Mouse (Mus musculus): ENCODE data around the gene Cd6. TPM values are rescaled to one million over a fixed set of nuclear protein-coding genes. Genes with fewer than 3 reads are reported as not detected.
A peak's percentile ranks its signal among the peaks of the same experiment; 100 is the strongest.

Gene Cd6
- total and polyA plus RNA-seq, 2 experiments from 2014 or later = not detected

DNA sequence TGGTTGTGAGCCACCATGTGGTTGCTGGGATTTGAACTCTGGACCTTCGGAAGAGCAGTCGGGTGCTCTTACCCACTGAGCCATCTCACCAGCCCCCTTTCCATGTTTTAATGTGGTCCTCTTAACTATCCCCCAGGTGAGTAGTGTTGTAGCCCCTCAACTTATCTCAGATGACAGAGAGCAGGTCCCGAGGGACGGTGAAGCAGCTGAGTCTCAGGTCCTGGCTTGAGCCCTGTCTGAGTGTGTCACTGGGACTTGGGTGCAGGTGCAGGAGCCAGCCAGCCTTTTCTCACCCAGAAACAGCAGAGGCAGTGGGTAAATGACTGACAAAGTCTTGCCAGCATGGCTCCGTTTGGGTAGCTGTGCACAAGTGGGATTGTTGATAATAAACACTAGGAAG, 14.3 kb upstream of the Cd6 start:
- 82% methylated on average over 5 of the region's 5 CpGs for WGBS
- Histone ChIP-seq H3K9ac (replicated peaks; ENCODE audit: low read depth, low read length) (no peak overlapping the region), H3K9me3 (replicated peaks; ENCODE audit: control insufficient read depth, low read length) (no peaks in the 10 kb centered on the region), H3K4me3 (ENCODE audit: low read depth, low read length) (no peak overlapping the region), H3K4me1 (ENCODE audit: control insufficient read depth, insufficient read depth) (peaks cover 11% of the 10 kb centered on the region; the same call in 1 of the 2 replicates), H3K27ac (ENCODE audit: low read depth) (no peak overlapping the region), H3K27me3 (ENCODE audit: control insufficient read depth, insufficient read depth, low read length) (no peaks in the 10 kb centered on the region), H3K36me3 (replicated peaks; ENCODE audit: control insufficient read depth, insufficient read depth, low read length) (no peaks in the 10 kb centered on the region), H3K4me2 (ENCODE audit: low read depth, low read length) (no peak overlapping the region)
- no peak for ATAC-seq (ENCODE audit: insufficient read depth, low read depth)
- no peak for DNase-seq (ENCODE audit: low spot score)
- TF ChIP-seq EP300 (IDR thresholded peaks at IDR 0.05; ENCODE audit: low read depth) = no peak
- no peak for TF ChIP-seq CTCF (IDR thresholded peaks at IDR 0.05; ENCODE audit: low read depth)

GRCm38 (mm10) chr19:10842914-10843313, 13.1 kb upstream of the Cd6 start:
- Histone ChIP-seq H3K4me2 (ENCODE audit: low read depth, low read length) (peak overlapping the region; percentile 42), H3K4me3 (ENCODE audit: low read depth, low read length) (peak overlapping the region; percentile 21), H3K27me3 (ENCODE audit: control insufficient read depth, insufficient read depth, low read length) (no peaks in the 10 kb centered on the region), H3K36me3 (replicated peaks; ENCODE audit: control insufficient read depth, insufficient read depth, low read length) (no peaks in the 10 kb centered on the region), H3K9me3 (replicated peaks; ENCODE audit: control insufficient read depth, low read length) (no peaks in the 10 kb centered on the region), H3K4me1 (ENCODE audit: control insufficient read depth, insufficient read depth) (peaks cover 11% of the 10 kb centered on the region; the same call in 1 of the 2 replicates), H3K9ac (replicated peaks; ENCODE audit: low read depth, low read length) (no peak overlapping the region), H3K27ac (ENCODE audit: low read depth) (no peak overlapping the region)
- no peak for TF ChIP-seq EP300 (IDR thresholded peaks at IDR 0.05; ENCODE audit: low read depth)
- no peak for TF ChIP-seq CTCF (IDR thresholded peaks at IDR 0.05; ENCODE audit: low read depth)
- DNase-seq (ENCODE audit: low spot score) (no peak), ATAC-seq (ENCODE audit: insufficient read depth, low read depth) (no peak)
- 42% methylated on average over 24 of the region's 24 CpGs for WGBS

- WGBS = 57% methylated on average over 16 of the region's 16 CpGs
- Histone ChIP-seq H3K36me3 (replicated peaks; ENCODE audit: control insufficient read depth, insufficient read depth, low read length) (no peaks in the 10 kb centered on the region), H3K4me3 (ENCODE audit: low read depth, low read length) (no peak overlapping the region; the same call in 1 of the 2 replicates), H3K27ac (ENCODE audit: low read depth) (peak overlapping the region; percentile 47), H3K4me2 (ENCODE audit: low read depth, low read length) (peak overlapping the region; percentile 42), H3K27me3 (ENCODE audit: control insufficient read depth, insufficient read depth, low read length) (no peaks in the 10 kb centered on the region), H3K9ac (replicated peaks; ENCODE audit: low read depth, low read length) (no peak overlapping the region), H3K9me3 (replicated peaks; ENCODE audit: control insufficient read depth, low read length) (no peaks in the 10 kb centered on the region), H3K4me1 (ENCODE audit: control insufficient read depth, insufficient read depth) (peaks cover 5% of the 10 kb centered on the region; the same call in 1 of the 2 replicates)
- no peak for DNase-seq (ENCODE audit: low spot score)
- peak; percentile 12; the same call in 1 of the 2 replicates for ATAC-seq (ENCODE audit: insufficient read depth, low read depth)
- TF ChIP-seq EP300 (IDR thresholded peaks at IDR 0.05; ENCODE audit: low read depth) (no peak), CTCF (IDR thresholded peaks at IDR 0.05; ENCODE audit: low read depth) (no peak)
Observed at GRCm38 (mm10) chr19:10841721-10842626, 12.1 kb upstream of the Cd6 start.

GRCm38 (mm10) chr19:10839010-10839892, 9.4 kb upstream of the Cd6 start, which contains the start of gene Slc15a3:
Gene Slc15a3, plus strand, starts transcription at chr19:10839727.
- no peak within 1 kb of the TSS for H3K4me2 ChIP-seq (ENCODE audit: low read depth, low read length)
- H3K27me3 ChIP-seq (ENCODE audit: control insufficient read depth, insufficient read depth, low read length) = no peaks in the 10 kb centered on the region
- no peak for TF ChIP-seq EP300 (IDR thresholded peaks at IDR 0.05; ENCODE audit: low read depth)
- no peak for TF ChIP-seq CTCF (IDR thresholded peaks at IDR 0.05; ENCODE audit: low read depth)
- no peak within 1 kb of the TSS for H3K27ac ChIP-seq (ENCODE audit: low read depth)
- H3K4me1 ChIP-seq (ENCODE audit: control insufficient read depth, insufficient read depth) = 0 out of 2 replicates have a peak, but pooled peaks cover 5% of the 10 kb centered on the region
- no peak within 1 kb of the TSS for H3K9ac ChIP-seq (replicated peaks; ENCODE audit: low read depth, low read length)
- no peaks in the 10 kb centered on the region for H3K36me3 ChIP-seq (replicated peaks; ENCODE audit: control insufficient read depth, insufficient read depth, low read length)
- H3K4me3 ChIP-seq (ENCODE audit: low read depth, low read length) = no peak within 1 kb of the TSS
- WGBS = 68% methylated on average over 15 of the region's 15 CpGs
- DNase-seq (ENCODE audit: low spot score) = no peak
- ATAC-seq (ENCODE audit: insufficient read depth, low read depth) = no peak
- no peaks in the 10 kb centered on the region for H3K9me3 ChIP-seq (replicated peaks; ENCODE audit: control insufficient read depth, low read length)

GRCm38 (mm10) chr19:10835671-10836070, 5.8 kb upstream of the Cd6 start:
- Histone ChIP-seq H3K27me3 (ENCODE audit: control insufficient read depth, insufficient read depth, low read length) (no peaks in the 10 kb centered on the region), H3K4me1 (ENCODE audit: control insufficient read depth, insufficient read depth) (peaks cover 5% of the 10 kb centered on the region; the same call in 1 of the 2 replicates), H3K9ac (replicated peaks; ENCODE audit: low read depth, low read length) (no peak overlapping the region), H3K27ac (ENCODE audit: low read depth) (no peak overlapping the region), H3K36me3 (replicated peaks; ENCODE audit: control insufficient read depth, insufficient read depth, low read length) (no peaks in the 10 kb centered on the region), H3K4me2 (ENCODE audit: low read depth, low read length) (no peak overlapping the region), H3K9me3 (replicated peaks; ENCODE audit: control insufficient read depth, low read length) (no peaks in the 10 kb centered on the region), H3K4me3 (ENCODE audit: low read depth, low read length) (no peak overlapping the region)
- no peak for DNase-seq (ENCODE audit: low spot score)
- WGBS = 53% methylated on average over 3 of the region's 3 CpGs
- no peak for ATAC-seq (ENCODE audit: insufficient read depth, low read depth)
- TF ChIP-seq CTCF (IDR thresholded peaks at IDR 0.05; ENCODE audit: low read depth) (no peak), EP300 (IDR thresholded peaks at IDR 0.05; ENCODE audit: low read depth) (no peak)
